Comparison of ENCODE assay signal across 16 mouse cellular contexts in the genomic region with DNA sequence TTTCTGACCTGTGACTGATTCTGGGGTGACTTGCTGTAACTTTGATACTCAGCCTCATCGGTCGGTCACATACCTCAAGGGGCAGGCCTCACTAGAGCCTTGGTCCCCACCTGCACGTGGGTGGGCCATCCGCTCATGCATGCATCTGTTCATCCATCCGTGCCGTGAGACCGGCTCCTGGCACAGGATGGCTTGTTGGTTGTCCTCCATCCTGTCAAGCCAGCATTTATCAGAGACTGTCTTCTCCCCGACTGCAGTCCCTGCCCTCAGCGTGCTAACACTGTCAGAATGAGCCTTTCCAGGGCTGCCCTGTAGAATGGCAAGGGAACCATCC.
A peak's percentile ranks its signal among the peaks of the same experiment; 100 is the strongest.
DNase-seq lines count a peak whose midpoint lies in the region; ATAC-seq and TF ChIP-seq lines count a peak whose summit lies in the region.
"Had no signal": no experiment of that assay in that cellular context is flagged by ENCODE, and none has a peak within 500 bp of the region (broad histone marks: within the 10 kb centered on the region; RNA-seq: fewer than 3 reads in every experiment).

No protein-coding gene starts in this region.

- TF ChIP-seq CTCF in midbrain, postnatal 0 days (IDR thresholded peaks at IDR 0.05): no peak
- no peak for TF ChIP-seq CTCF in hindbrain, postnatal 0 days (IDR thresholded peaks at IDR 0.05; ENCODE audit: low read depth)

- H3K27me3 ChIP-seq in kidney, embryonic 14.5 days (ENCODE audit: control insufficient read depth, insufficient read depth, low read length): no peaks in the 10 kb centered on the region; the same call in 1 of the 2 replicates
- peaks cover 89% of the 10 kb centered on the region for H3K27me3 ChIP-seq in midbrain, embryonic 13.5 days
- no peaks in the 10 kb centered on the region for H3K27me3 ChIP-seq in midbrain, postnatal 0 days (ENCODE audit: insufficient read depth, low read length)
- H3K27me3 ChIP-seq in hindbrain, postnatal 0 days (ENCODE audit: insufficient read depth, low read length): no peaks in the 10 kb centered on the region
- H3K27me3 ChIP-seq: intestine, embryonic 15.5 days had no signal

- no peak overlapping the region for H3K4me3 ChIP-seq in kidney, embryonic 14.5 days (ENCODE audit: low read length)
- H3K4me3 ChIP-seq in midbrain, embryonic 13.5 days (replicated peaks): no peak overlapping the region
- H3K4me3 ChIP-seq in midbrain, postnatal 0 days (ENCODE audit: low read depth, low read length): no peak overlapping the region
- H3K4me3 ChIP-seq in hindbrain, postnatal 0 days (ENCODE audit: low read length): no peak overlapping the region
- H3K4me3 ChIP-seq: forebrain, embryonic 12.5 days; heart, adult 2 months; intestine, embryonic 15.5 days; liver, embryonic 13.5 days had no signal

- H3K36me3 ChIP-seq in kidney, embryonic 14.5 days (ENCODE audit: control insufficient read depth, insufficient read depth, low read length): no peaks in the 10 kb centered on the region
- no peaks in the 10 kb centered on the region for H3K36me3 ChIP-seq in midbrain, embryonic 13.5 days
- H3K36me3 ChIP-seq in midbrain, postnatal 0 days (ENCODE audit: insufficient read depth, low read length): no peaks in the 10 kb centered on the region
- H3K36me3 ChIP-seq in hindbrain, postnatal 0 days (ENCODE audit: insufficient read depth, low read length): no peaks in the 10 kb centered on the region
- H3K36me3 ChIP-seq: forebrain, embryonic 12.5 days; intestine, embryonic 15.5 days; liver, embryonic 13.5 days had no signal

- H3K27ac ChIP-seq in kidney, embryonic 14.5 days (ENCODE audit: low read depth, low read length): no peak overlapping the region
- no peak overlapping the region for H3K27ac ChIP-seq in midbrain, embryonic 13.5 days
- H3K27ac ChIP-seq in midbrain, postnatal 0 days (ENCODE audit: low read depth, low read length): no peak overlapping the region
- no peak overlapping the region for H3K27ac ChIP-seq in hindbrain, postnatal 0 days
- H3K27ac ChIP-seq: forebrain, embryonic 12.5 days; heart, adult 2 months; intestine, embryonic 15.5 days had no signal

- no peak overlapping the region for H3K9ac ChIP-seq in kidney, embryonic 14.5 days (ENCODE audit: low read depth, low read length)
- H3K9ac ChIP-seq in midbrain, embryonic 13.5 days (replicated peaks): 0 out of 2 replicates have a peak overlapping the region, but pooled peaks have one; percentile 23
- H3K9ac ChIP-seq in midbrain, postnatal 0 days (replicated peaks; ENCODE audit: low read length, poor library complexity, severe bottlenecking): no peak overlapping the region
- H3K9ac ChIP-seq in hindbrain, postnatal 0 days (replicated peaks; ENCODE audit: low read length): no peak overlapping the region
- H3K9ac ChIP-seq: forebrain, embryonic 12.5 days; intestine, embryonic 15.5 days; liver, embryonic 13.5 days had no signal

- WGBS in kidney, embryonic 14.5 days: 33% methylated on average over 9 of the region's 9 CpGs
- 19% methylated on average over 9 of the region's 9 CpGs for WGBS in midbrain, embryonic 13.5 days
- 30% methylated on average over 9 of the region's 9 CpGs for WGBS in midbrain, postnatal 0 days
- 27% methylated on average over 9 of the region's 9 CpGs for WGBS in hindbrain, postnatal 0 days

- DNase-seq in kidney, postnatal 36 days: no peak
- no peak for DNase-seq in midbrain, postnatal 0 days (ENCODE audit: low spot score)
- DNase-seq in brain, adult 2 months (ENCODE audit: low read depth, low spot score): peak; percentile 33
- no peak for DNase-seq in hindbrain, postnatal 0 days (ENCODE audit: low spot score)
- no peak for DNase-seq in yolk sac, embryonic 10.5 days (ENCODE audit: low spot score)
- DNase-seq: adrenal gland, adult 2 months; cerebellum, adult 8-10 months; heart, adult 2 months; heart, postnatal 14 days; liver, embryonic 13.5 days; lung, postnatal 14 days; thymus, postnatal 36 days had no signal

- no peak overlapping the region for H3K4me2 ChIP-seq in kidney, embryonic 14.5 days (replicated peaks; ENCODE audit: low read depth, low read length)
- H3K4me2 ChIP-seq in midbrain, embryonic 13.5 days (replicated peaks): no peak overlapping the region
- no peak overlapping the region for H3K4me2 ChIP-seq in midbrain, postnatal 0 days (ENCODE audit: low read depth, low read length, poor library complexity, severe bottlenecking)
- no peak overlapping the region for H3K4me2 ChIP-seq in hindbrain, postnatal 0 days (ENCODE audit: low read depth, low read length)
- H3K4me2 ChIP-seq: forebrain, embryonic 12.5 days; intestine, embryonic 15.5 days; liver, embryonic 13.5 days had no signal

- H3K4me1 ChIP-seq in kidney, embryonic 14.5 days (ENCODE audit: control insufficient read depth, insufficient read depth, low read length): peaks cover 17% of the 10 kb centered on the region
- H3K4me1 ChIP-seq in midbrain, embryonic 13.5 days (replicated peaks): peaks cover 26% of the 10 kb centered on the region
- H3K4me1 ChIP-seq in midbrain, postnatal 0 days (ENCODE audit: insufficient read depth, low read length): peaks cover 11% of the 10 kb centered on the region
- H3K4me1 ChIP-seq in hindbrain, postnatal 0 days (ENCODE audit: insufficient read depth, low read length): peaks cover 5% of the 10 kb centered on the region; the same call in 1 of the 2 replicates

- no peaks in the 10 kb centered on the region for H3K9me3 ChIP-seq in kidney, embryonic 14.5 days (ENCODE audit: control insufficient read depth, low read length)
- no peaks in the 10 kb centered on the region for H3K9me3 ChIP-seq in midbrain, embryonic 13.5 days
- no peaks in the 10 kb centered on the region for H3K9me3 ChIP-seq in midbrain, postnatal 0 days (ENCODE audit: low read length)
- no peaks in the 10 kb centered on the region for H3K9me3 ChIP-seq in hindbrain, postnatal 0 days (ENCODE audit: low read length)
- H3K9me3 ChIP-seq: forebrain, embryonic 12.5 days; intestine, embryonic 15.5 days; liver, embryonic 13.5 days had no signal

- peak; percentile 66 for ATAC-seq in kidney, embryonic 14.5 days (ENCODE audit: low FRiP score, low TSS enrichment)
- 0 out of 2 replicates have a peak, but pooled peaks have one; percentile 1 for ATAC-seq in midbrain, embryonic 13.5 days
- no peak for ATAC-seq in midbrain, postnatal 0 days (ENCODE audit: low FRiP score)
- 0 out of 2 replicates have a peak, but pooled peaks have one; percentile 28 for ATAC-seq in hindbrain, postnatal 0 days
- ATAC-seq: intestine, embryonic 15.5 days had no signal
